Mouse (Mus musculus) c-Kit-positive CD71-positive TER-119-negative erythroid progenitor cells, embryonic 14.5 days (primary cell): ENCODE results near the gene Ppp1cb.
A peak's percentile ranks its signal among the peaks of the same experiment; 100 is the strongest.

Source experiments
- DNase-seq: peaks from one replicate; pipeline ENCODE4 v3.0.0-alpha.2; 2013; ENCODE audit warnings: low read depth

Gene Ppp1cb

GRCm38 (mm10) chr5:32443906-32444305 lies 14.7 kb upstream of the Ppp1cb start:
- no peak for DNase-seq

DNA sequence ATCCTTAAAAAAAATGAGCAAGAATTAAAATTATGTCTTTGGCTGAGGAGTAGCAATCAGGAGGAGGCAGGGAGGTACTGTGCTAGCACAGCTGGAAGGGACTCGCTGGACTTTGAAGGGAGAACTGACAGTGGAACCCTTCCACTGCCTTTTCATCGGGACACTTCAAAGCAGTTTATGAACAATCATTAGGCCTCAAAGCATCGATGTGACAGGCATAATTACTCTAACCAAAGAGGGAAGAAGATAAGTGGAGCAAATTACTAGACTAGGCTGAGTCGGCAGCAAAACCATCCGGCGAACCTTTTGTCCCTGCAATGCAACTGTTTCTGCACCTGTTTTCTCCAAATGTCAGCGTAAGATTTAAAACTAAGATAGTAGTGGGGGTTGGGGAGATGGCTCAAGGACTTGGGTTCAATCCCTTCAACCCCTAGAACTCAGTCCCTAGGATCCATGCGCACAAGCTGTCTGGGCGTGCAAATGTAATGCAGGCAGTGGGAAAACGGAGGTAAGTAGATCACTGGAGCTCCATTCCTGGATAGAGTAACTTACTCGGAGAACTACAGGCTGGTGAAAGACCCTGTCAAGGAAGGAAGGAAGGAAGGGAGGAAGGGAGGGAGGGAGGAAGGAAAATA lies 13.2 kb upstream of the Ppp1cb start:
- no peak for DNase-seq

DNA sequence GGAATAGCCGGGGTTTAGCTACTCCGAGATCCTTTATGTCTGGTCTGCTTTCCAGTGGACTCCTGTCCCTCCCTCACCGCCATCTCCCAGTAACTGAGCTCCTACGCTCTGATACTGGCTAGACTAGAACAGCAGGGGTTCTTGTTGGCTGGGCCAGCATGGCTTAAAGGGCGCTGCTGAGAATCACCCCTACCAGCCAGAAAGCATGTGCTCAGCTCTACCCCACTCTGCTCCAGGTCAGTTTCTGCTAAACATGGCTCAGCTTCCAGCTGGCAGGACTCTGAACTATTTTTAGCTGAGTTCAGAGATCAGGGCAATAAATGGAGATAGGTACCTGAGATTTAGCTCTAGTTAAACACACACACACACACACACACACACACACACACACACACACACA lies 12.2 kb upstream of the Ppp1cb start:
- DNase-seq, result no peak

- no peak for DNase-seq
Measured at GRCm38 (mm10) chr5:32446810-32447209, 11.8 kb upstream of the Ppp1cb start.

- DNase-seq, result peak; percentile 37
Measured at GRCm38 (mm10) chr5:32459251-32459881, 723 bp downstream of the Ppp1cb start.

DNA sequence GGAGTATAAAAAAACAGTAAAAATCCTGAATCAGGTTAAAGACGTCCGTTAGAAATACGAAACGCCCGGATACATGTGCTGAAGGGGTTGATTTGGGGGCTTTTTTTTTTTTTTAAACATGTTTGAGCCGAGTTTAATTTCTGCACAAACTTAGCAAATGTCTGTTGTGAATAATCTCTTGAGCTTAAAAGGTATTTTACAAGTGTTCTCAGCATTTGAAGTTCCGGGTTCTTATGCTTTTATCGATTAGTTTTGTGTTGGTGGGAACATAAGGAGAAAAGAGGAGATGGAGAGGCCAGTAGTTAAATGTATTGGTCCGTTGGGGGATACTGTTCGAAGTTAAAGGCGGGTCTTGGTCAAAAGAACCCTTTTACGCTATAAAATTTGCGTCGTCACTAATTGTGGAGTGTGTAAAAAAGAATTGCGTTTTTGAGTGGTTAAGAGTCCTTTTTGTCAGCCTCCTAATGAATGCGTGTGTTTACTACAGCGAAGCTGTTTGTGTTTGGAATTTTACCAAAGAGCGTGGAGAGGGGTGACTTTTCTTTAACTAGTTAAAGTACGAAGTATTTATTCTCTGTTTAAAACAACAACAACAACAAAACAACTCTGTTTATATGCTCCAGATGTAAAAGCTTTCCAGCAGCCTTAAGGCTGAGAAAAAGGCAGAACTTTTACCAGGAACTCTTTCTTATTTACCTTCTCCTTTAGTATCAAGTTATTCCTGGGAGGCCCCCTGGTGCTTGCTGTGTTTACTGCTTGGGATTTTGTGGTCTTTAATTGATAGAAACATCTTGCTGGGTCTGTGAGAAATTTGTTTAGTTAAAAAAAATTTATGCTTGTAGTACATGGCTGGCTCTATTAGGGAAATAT lies 1.5 kb downstream of the Ppp1cb start:
- DNase-seq, result peak; percentile 63

GRCm38 (mm10) chr5:32460973-32461372 lies 2.3 kb downstream of the Ppp1cb start:
- no peak for DNase-seq

GRCm38 (mm10) chr5:32472332-32473028 lies 13.8 kb downstream of the Ppp1cb start:
- DNase-seq, result peak; percentile 59

GRCm38 (mm10) chr5:32473029-32473352 lies 14.3 kb downstream of the Ppp1cb start:
- DNase-seq, result no peak

DNA sequence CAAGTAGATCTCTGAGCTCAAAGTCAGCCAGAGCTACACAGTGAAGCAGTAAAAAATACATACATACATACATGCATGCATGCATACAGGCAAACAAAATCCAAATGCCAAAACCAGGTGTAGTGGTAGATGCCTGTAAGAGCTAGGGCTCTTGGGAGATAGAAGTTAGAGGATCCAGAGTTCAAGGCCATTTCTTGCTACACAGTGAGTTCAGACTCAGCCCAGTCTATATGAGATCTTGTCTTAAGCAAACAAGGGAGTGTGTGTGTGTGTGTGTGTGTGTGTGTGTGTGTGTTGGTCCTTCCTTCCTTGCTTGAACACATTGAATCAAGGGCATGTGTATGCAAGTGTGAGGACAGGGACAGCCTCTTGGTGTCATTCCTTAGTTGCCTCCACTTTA lies 17.9 kb downstream of the Ppp1cb start:
- no peak for DNase-seq

DNA sequence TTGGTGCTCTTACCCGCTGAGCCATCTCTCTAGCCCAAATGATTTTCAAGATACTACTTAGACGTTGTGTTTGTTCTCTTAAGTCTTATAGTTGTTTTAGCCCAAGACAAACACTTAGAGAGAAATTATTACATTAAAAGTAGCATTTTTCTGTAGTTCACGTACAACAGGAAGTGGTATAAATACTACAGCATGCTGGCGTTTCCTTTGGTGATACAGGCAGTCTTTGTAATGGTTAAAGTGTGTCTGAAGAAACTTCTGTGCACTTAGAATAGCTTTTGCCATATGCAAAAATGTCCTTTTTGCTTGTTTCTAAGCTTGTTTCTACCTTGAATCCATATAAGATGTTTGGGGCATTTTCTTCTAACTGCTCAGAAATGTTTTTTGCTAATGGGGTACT lies 20.3 kb downstream of the Ppp1cb start:
- DNase-seq, result no peak

GRCm38 (mm10) chr5:32485430-32485829 lies 26.8 kb downstream of the Ppp1cb start:
- no peak for DNase-seq

DNA sequence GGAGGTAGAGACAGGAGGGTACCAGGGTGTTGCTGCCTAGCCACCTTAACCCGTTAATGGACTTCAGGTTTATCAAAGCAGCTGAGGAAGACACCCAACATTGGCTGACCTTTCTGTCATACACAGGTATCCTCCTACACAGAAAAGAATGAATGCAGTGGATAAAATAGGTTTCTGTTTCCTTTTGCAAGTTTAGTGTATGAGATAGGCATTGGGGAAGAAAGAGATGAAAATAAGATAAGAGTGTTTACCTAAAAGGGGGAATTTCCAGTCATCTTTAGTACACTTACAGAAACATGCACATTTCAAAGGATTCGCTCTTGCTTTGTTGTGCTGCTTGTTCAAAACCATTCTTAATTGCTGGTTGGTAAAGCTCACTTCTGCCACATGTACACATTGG lies 29.4 kb downstream of the Ppp1cb start:
- DNase-seq, result no peak

DNA sequence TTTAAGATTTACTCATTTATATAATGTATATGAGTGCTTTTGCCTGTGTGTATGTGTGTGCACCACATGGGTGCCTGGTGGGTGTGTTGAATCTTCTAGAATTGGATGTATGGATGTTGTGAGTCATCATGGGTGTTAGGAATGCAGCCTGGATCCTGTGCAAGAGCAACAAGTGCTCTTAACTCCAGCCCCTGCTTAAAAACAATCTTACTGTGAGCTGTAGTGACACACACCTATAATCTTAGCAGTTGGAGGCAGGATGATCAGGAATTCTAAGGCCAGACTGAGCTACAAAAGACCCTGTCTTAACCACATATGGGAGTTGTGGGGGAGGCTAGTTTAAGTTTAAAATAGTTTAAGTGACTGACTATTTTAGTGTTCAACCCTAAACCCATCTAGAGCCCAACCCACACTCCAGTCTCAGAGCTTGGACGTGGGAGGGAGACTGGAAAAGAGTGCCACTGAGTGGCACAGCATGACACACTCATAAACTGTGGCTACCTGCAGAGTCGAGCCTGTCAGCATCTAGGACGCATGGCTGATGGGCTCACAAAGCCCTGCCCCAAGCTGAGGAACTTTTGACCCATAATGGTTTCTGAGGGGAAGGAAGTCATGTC lies 35.5 kb downstream of the Ppp1cb start:
- no peak for DNase-seq

DNA sequence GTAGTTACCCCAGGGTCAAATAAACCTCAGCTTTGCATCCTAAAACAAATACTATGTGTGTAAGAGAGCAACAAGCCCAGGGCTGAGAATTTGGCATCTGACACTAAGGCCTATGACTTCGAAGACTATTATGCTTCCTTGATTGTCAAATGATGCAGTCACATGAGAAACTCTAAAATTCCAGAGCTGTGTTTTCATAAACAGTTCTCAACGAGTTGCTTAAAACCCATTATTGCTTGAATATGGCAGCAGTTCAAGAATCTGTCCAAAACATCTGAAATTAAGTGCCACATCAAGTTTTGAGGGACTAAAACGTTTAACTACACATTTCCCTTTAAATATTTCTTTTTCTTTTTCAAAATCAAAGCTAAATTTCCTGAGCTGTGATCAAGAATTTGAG lies 50.1 kb downstream of the Ppp1cb start:
- DNase-seq, result no peak

DNA sequence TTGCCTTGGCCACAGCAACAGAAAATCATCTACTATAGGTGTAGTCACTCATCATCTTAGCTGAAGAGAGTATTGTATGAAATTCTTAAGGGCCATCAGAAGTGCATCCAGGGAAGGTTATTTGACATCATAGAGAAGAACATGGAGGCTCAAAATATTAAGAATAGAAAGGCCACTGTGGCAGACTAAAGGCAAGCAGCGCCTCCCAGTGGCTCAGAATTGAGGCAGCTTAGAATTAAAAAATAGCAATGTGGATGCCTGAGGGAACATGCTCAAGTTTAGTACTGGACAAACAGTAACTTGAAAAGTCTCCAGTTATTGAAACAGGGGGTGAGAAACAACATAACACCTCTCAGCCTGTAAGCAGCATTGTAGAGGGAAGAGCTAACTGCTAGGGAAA lies 61.7 kb downstream of the Ppp1cb start:
- DNase-seq, result no peak

GRCm38 (mm10) chr5:32549449-32549848 lies 90.8 kb downstream of the Ppp1cb start:
- no peak for DNase-seq

DNA sequence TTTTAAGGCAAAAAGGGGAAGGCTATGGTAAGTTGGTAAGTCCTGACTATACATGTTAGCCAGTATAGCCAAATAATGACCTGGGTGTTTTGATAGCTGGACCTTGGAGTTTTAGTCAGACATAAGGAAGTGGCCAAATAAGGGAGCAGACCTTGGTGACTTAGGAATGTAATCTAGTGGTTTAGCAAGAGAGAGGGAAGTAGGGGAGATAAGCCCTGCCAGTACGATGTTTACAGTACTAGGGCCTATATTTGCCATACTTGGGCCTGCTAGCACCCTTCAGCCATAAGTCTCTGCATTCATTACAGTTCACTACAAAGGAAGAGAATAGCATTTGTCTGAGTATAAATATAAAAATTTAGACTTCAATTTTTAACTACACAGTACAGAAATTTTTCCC lies 106.1 kb downstream of the Ppp1cb start:
- no peak for DNase-seq
